Mouse (Mus musculus): Measurements from ENCODE around the gene Flrt2. TPM values are rescaled to one million over a fixed set of nuclear protein-coding genes. Genes with fewer than 3 reads are reported as not detected.

Gene Flrt2
- polyA plus RNA-seq, 1 experiment: 2.8 TPM

GRCm38 (mm10) chr12:95749248-95749647 lies 57.2 kb downstream of the Flrt2 start:
- no peaks in the 10 kb centered on the region for H3K27me3 ChIP-seq (ENCODE audit: control insufficient read depth, insufficient read depth, low read length)

GRCm38 (mm10) chr12:95759212-95759746 lies 67.3 kb downstream of the Flrt2 start:
- H3K4me3 ChIP-seq (ENCODE audit: control insufficient read depth, low read depth, low read length): no peak overlapping the region
- H3K36me3 ChIP-seq (ENCODE audit: control insufficient read depth, insufficient read depth, low read length): no peaks in the 10 kb centered on the region
- TF ChIP-seq POLR2A (IDR thresholded peaks at IDR 0.05; ENCODE audit: control insufficient read depth, low read depth, low read length) (no peak), CTCF (IDR thresholded peaks at IDR 0.05; ENCODE audit: control insufficient read depth, insufficient read depth, insufficient replicate concordance, low read depth, low read length) (no peak)

More at GRCm38 (mm10) chr12:95749248-95749647, 57.2 kb downstream of the Flrt2 start:
- no peak overlapping the region for H3K27ac ChIP-seq (ENCODE audit: control insufficient read depth, insufficient read depth, low read depth, low read length)
- no peaks in the 10 kb centered on the region for H3K4me1 ChIP-seq (ENCODE audit: control insufficient read depth, insufficient read depth, low read length)
- H3K4me3 ChIP-seq (ENCODE audit: control insufficient read depth, low read depth, low read length): no peak overlapping the region
- no peak for TF ChIP-seq POLR2A (IDR thresholded peaks at IDR 0.05; ENCODE audit: control insufficient read depth, low read depth, low read length)
- no peak for TF ChIP-seq CTCF (IDR thresholded peaks at IDR 0.05; ENCODE audit: control insufficient read depth, insufficient read depth, insufficient replicate concordance, low read depth, low read length)
- no peaks in the 10 kb centered on the region for H3K36me3 ChIP-seq (ENCODE audit: control insufficient read depth, insufficient read depth, low read length)

GRCm38 (mm10) chr12:95765255-95765654 lies 73.2 kb downstream of the Flrt2 start:
- H3K4me3 ChIP-seq (ENCODE audit: control insufficient read depth, low read depth, low read length): no peak overlapping the region
- no peaks in the 10 kb centered on the region for H3K36me3 ChIP-seq (ENCODE audit: control insufficient read depth, insufficient read depth, low read length)
- no peak overlapping the region for H3K27ac ChIP-seq (ENCODE audit: control insufficient read depth, insufficient read depth, low read depth, low read length)
- TF ChIP-seq POLR2A (IDR thresholded peaks at IDR 0.05; ENCODE audit: control insufficient read depth, low read depth, low read length): no peak
- no peak for TF ChIP-seq CTCF (IDR thresholded peaks at IDR 0.05; ENCODE audit: control insufficient read depth, insufficient read depth, insufficient replicate concordance, low read depth, low read length)
- no peaks in the 10 kb centered on the region for H3K27me3 ChIP-seq (ENCODE audit: control insufficient read depth, insufficient read depth, low read length)
- no peaks in the 10 kb centered on the region for H3K4me1 ChIP-seq (ENCODE audit: control insufficient read depth, insufficient read depth, low read length)

More at GRCm38 (mm10) chr12:95759212-95759746, 67.3 kb downstream of the Flrt2 start:
- Histone ChIP-seq H3K27me3 (ENCODE audit: control insufficient read depth, insufficient read depth, low read length) (no peaks in the 10 kb centered on the region), H3K4me1 (ENCODE audit: control insufficient read depth, insufficient read depth, low read length) (no peaks in the 10 kb centered on the region), H3K27ac (ENCODE audit: control insufficient read depth, insufficient read depth, low read depth, low read length) (no peak overlapping the region)

GRCm38 (mm10) chr12:95769041-95769440 lies 77.0 kb downstream of the Flrt2 start:
- TF ChIP-seq CTCF (IDR thresholded peaks at IDR 0.05; ENCODE audit: control insufficient read depth, insufficient read depth, insufficient replicate concordance, low read depth, low read length): no peak
- no peak for TF ChIP-seq POLR2A (IDR thresholded peaks at IDR 0.05; ENCODE audit: control insufficient read depth, low read depth, low read length)
- Histone ChIP-seq H3K27me3 (ENCODE audit: control insufficient read depth, insufficient read depth, low read length) (no peaks in the 10 kb centered on the region), H3K4me3 (ENCODE audit: control insufficient read depth, low read depth, low read length) (no peak overlapping the region), H3K4me1 (ENCODE audit: control insufficient read depth, insufficient read depth, low read length) (no peaks in the 10 kb centered on the region), H3K27ac (ENCODE audit: control insufficient read depth, insufficient read depth, low read depth, low read length) (no peak overlapping the region), H3K36me3 (ENCODE audit: control insufficient read depth, insufficient read depth, low read length) (no peaks in the 10 kb centered on the region)

GRCm38 (mm10) chr12:95770251-95770650 lies 78.2 kb downstream of the Flrt2 start:
- H3K36me3 ChIP-seq (ENCODE audit: control insufficient read depth, insufficient read depth, low read length): no peaks in the 10 kb centered on the region
- no peaks in the 10 kb centered on the region for H3K4me1 ChIP-seq (ENCODE audit: control insufficient read depth, insufficient read depth, low read length)
- TF ChIP-seq POLR2A (IDR thresholded peaks at IDR 0.05; ENCODE audit: control insufficient read depth, low read depth, low read length): no peak
- no peak for TF ChIP-seq CTCF (IDR thresholded peaks at IDR 0.05; ENCODE audit: control insufficient read depth, insufficient read depth, insufficient replicate concordance, low read depth, low read length)

GRCm38 (mm10) chr12:95790146-95790545 lies 98.1 kb downstream of the Flrt2 start:
- Histone ChIP-seq H3K4me1 (ENCODE audit: control insufficient read depth, insufficient read depth, low read length) (no peaks in the 10 kb centered on the region), H3K27ac (ENCODE audit: control insufficient read depth, insufficient read depth, low read depth, low read length) (no peak overlapping the region), H3K36me3 (ENCODE audit: control insufficient read depth, insufficient read depth, low read length) (no peaks in the 10 kb centered on the region), H3K4me3 (ENCODE audit: control insufficient read depth, low read depth, low read length) (no peak overlapping the region), H3K27me3 (ENCODE audit: control insufficient read depth, insufficient read depth, low read length) (no peaks in the 10 kb centered on the region)
- no peak for TF ChIP-seq POLR2A (IDR thresholded peaks at IDR 0.05; ENCODE audit: control insufficient read depth, low read depth, low read length)
- TF ChIP-seq CTCF (IDR thresholded peaks at IDR 0.05; ENCODE audit: control insufficient read depth, insufficient read depth, insufficient replicate concordance, low read depth, low read length): no peak

More at GRCm38 (mm10) chr12:95770251-95770650, 78.2 kb downstream of the Flrt2 start:
- no peak overlapping the region for H3K4me3 ChIP-seq (ENCODE audit: control insufficient read depth, low read depth, low read length)
- no peak overlapping the region for H3K27ac ChIP-seq (ENCODE audit: control insufficient read depth, insufficient read depth, low read depth, low read length)
- H3K27me3 ChIP-seq (ENCODE audit: control insufficient read depth, insufficient read depth, low read length): no peaks in the 10 kb centered on the region

GRCm38 (mm10) chr12:95816660-95817059 lies 124.6 kb downstream of the Flrt2 start:
- TF ChIP-seq POLR2A (IDR thresholded peaks at IDR 0.05; ENCODE audit: control insufficient read depth, low read depth, low read length) (no peak), CTCF (IDR thresholded peaks at IDR 0.05; ENCODE audit: control insufficient read depth, insufficient read depth, insufficient replicate concordance, low read depth, low read length) (no peak)
- no peaks in the 10 kb centered on the region for H3K4me1 ChIP-seq (ENCODE audit: control insufficient read depth, insufficient read depth, low read length)

More at GRCm38 (mm10) chr12:95816660-95817059, 124.6 kb downstream of the Flrt2 start:
- H3K4me3 ChIP-seq (ENCODE audit: control insufficient read depth, low read depth, low read length): no peak overlapping the region
- no peak overlapping the region for H3K27ac ChIP-seq (ENCODE audit: control insufficient read depth, insufficient read depth, low read depth, low read length)
- no peaks in the 10 kb centered on the region for H3K27me3 ChIP-seq (ENCODE audit: control insufficient read depth, insufficient read depth, low read length)
- no peaks in the 10 kb centered on the region for H3K36me3 ChIP-seq (ENCODE audit: control insufficient read depth, insufficient read depth, low read length)

Data from testis, adult 2 months (tissue).